Mouse (Mus musculus) brain, embryonic 14.5 days (tissue): ENCODE data around the gene Erc2. TPM values are rescaled to one million over a fixed set of nuclear protein-coding genes. Genes with fewer than 3 reads are reported as not detected.

Source experiments
- DNase-seq: peaks from one replicate; pipeline ENCODE4 v3.0.0-alpha.2; 2011; ENCODE audit warnings: low read depth
- CTCF ChIP-seq: fragments of 200-500 bp; IDR thresholded peaks from 2 replicates; pipeline ENCODE4 v1.5.1; 2012; ENCODE audit warnings: inconsistent platforms, mild to moderate bottlenecking, moderate library complexity, borderline replicate concordance; ENCODE audit not compliant: insufficient read depth, insufficient read length; ENCODE audit errors: extremely low read depth
- POLR2A ChIP-seq: fragments of 200-500 bp; IDR thresholded peaks from 2 replicates; pipeline ENCODE4 v1.6.1; 2012; ENCODE audit warnings: mild to moderate bottlenecking, inconsistent platforms, borderline replicate concordance; ENCODE audit not compliant: poor library complexity, insufficient read depth, insufficient read length, severe bottlenecking; ENCODE audit errors: extremely low read depth
- polyA plus RNA-seq: library from polyadenylated mRNA; depleted of rRNA; stranded (reverse); fragments of >200 nt; gene quantifications from 2 replicates; pipeline ENCODE4 v1.2.3, GENCODE M21; 2012

Gene Erc2
- polyA plus RNA-seq, 1 experiment = 59.4 TPM

GRCm38 (mm10) chr14:28230563-28230962, 608.3 kb downstream of the Erc2 start:
- no peak for DNase-seq
- TF ChIP-seq CTCF (no peak), POLR2A (no peak)

GRCm38 (mm10) chr14:28231241-28231640, 609.0 kb downstream of the Erc2 start:
- DNase-seq = no peak
- no peak for TF ChIP-seq CTCF
- TF ChIP-seq POLR2A = no peak

- TF ChIP-seq POLR2A = no peak
- TF ChIP-seq CTCF = no peak
- DNase-seq = no peak
Measured at GRCm38 (mm10) chr14:28238336-28239048, 616.3 kb downstream of the Erc2 start.

GRCm38 (mm10) chr14:28240111-28240510, 617.9 kb downstream of the Erc2 start:
- DNase-seq = peak; percentile 52
- TF ChIP-seq POLR2A (no peak), CTCF (no peak)

DNA sequence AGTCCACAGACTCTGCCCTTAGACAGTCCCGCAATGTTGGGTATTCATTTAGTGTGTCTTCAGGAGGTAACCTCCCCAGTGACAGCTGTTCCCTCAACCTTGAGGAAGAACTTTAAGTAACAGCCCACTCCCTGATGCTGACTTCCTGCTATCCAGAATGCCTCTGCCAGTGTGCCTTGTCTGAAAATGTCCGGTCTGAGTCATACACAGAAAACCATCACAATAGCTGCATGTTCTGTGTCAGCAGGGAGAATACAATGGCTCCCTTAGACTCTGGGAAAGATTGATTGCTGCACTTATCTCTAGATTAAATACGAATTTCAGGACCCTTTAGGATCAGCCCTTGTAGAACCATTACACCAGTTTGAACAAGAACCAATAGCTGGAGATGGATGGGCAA, 620.5 kb downstream of the Erc2 start:
- no peak for TF ChIP-seq POLR2A
- no peak for TF ChIP-seq CTCF
- no peak for DNase-seq

- DNase-seq = peak; percentile 41
- TF ChIP-seq CTCF (no peak), POLR2A (no peak)
Measured at GRCm38 (mm10) chr14:28243474-28243873, 621.2 kb downstream of the Erc2 start.

GRCm38 (mm10) chr14:28262706-28263105, 640.5 kb downstream of the Erc2 start:
- no peak for TF ChIP-seq CTCF
- TF ChIP-seq POLR2A = no peak
- DNase-seq = no peak

DNA sequence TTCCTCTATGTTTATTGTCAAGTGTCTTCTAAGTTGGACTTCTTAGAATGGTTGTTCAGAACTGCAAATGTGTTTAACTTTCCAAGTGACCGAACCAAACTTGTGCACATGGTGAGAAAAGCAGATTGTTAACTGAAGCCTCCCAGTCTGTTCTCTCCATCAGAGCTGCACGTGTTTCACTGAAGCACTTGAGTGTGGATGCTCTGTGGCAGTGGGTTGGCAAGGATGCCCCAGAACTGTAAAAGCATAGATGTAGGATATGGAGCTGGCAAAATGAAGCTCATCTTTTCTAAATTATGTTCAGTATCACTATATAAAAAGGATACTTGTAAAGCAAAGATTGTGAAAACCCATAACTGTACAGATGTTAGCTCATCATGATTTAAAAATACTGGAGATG, 645.1 kb downstream of the Erc2 start:
- TF ChIP-seq CTCF (no peak), POLR2A (no peak)
- DNase-seq = no peak

- DNase-seq = peak; percentile 57
Measured at GRCm38 (mm10) chr14:28271846-28272245, 649.6 kb downstream of the Erc2 start.

GRCm38 (mm10) chr14:28273669-28274068, 651.4 kb downstream of the Erc2 start:
- no peak for DNase-seq
- no peak for TF ChIP-seq POLR2A
- no peak for TF ChIP-seq CTCF

More at GRCm38 (mm10) chr14:28271846-28272245, 649.6 kb downstream of the Erc2 start:
- TF ChIP-seq CTCF (no peak), POLR2A (no peak)

- TF ChIP-seq POLR2A = no peak
- TF ChIP-seq CTCF = no peak
- DNase-seq = no peak
Measured at GRCm38 (mm10) chr14:28274826-28275225, 652.6 kb downstream of the Erc2 start.

- DNase-seq = no peak
- TF ChIP-seq POLR2A (no peak), CTCF (no peak)
Measured at GRCm38 (mm10) chr14:28278951-28279350, 656.7 kb downstream of the Erc2 start.
